Mouse (Mus musculus): ENCODE data around the gene Fam102a.
A peak's percentile ranks its signal among the peaks of the same experiment; 100 is the strongest.

GRCm38 (mm10) chr2:32617601-32618000 lies 82.5 kb downstream of the Fam102a start:
- TF ChIP-seq CTCF (IDR thresholded peaks at IDR 0.05; ENCODE audit: low read depth), result peak; percentile 76
- no peak for TF ChIP-seq EP300 (IDR thresholded peaks at IDR 0.05; ENCODE audit: low read depth)

Data from liver, embryonic 14.5 days (tissue).